8 mouse cellular contexts compared by ENCODE assay signal in genomic region chr17:42876001-42876903, GRCm38 (mm10). TPM values are rescaled to one million over a fixed set of nuclear protein-coding genes. Genes with fewer than 3 reads are reported as not detected.
DNase-seq lines count a peak whose midpoint lies in the region; ATAC-seq and TF ChIP-seq lines count a peak whose summit lies in the region.

Gene Cd2ap (minus strand): TSS chr17:42876665.

- peaks cover 6% of the 10 kb centered on the region for H3K4me1 ChIP-seq in G1E (ENCODE audit: insufficient read depth, low read depth, low read length)
- H3K4me1 ChIP-seq in forebrain, postnatal 0 days (ENCODE audit: insufficient read depth): peaks cover 10% of the 10 kb centered on the region
- peaks cover 10% of the 10 kb centered on the region for H3K4me1 ChIP-seq in lung, embryonic 16.5 days (replicated peaks; ENCODE audit: control insufficient read depth, insufficient read depth, low read length)

- peak within 1 kb of the TSS; percentile 90 for H3K27ac ChIP-seq in forebrain, postnatal 0 days (ENCODE audit: low read depth, low read length)
- H3K27ac ChIP-seq in lung, embryonic 16.5 days (ENCODE audit: low read length): peak within 1 kb of the TSS; percentile 94

- 3% methylated on average over 88 of the region's 94 CpGs for WGBS in forebrain, postnatal 0 days
- 0% methylated on average over 68 of the region's 94 CpGs for WGBS in lung, embryonic 16.5 days

- DNase-seq in G1E (ENCODE audit: low spot score): peak; percentile 85
- DNase-seq in cerebellum, adult 18-20 months: peak; percentile 89 to 98
- DNase-seq in forebrain, postnatal 0 days: peak; percentile 96
- DNase-seq in heart, postnatal 4 days: peak; percentile 99
- DNase-seq in layer of hippocampus, adult 9-10 months (ENCODE audit: low spot score): peak; percentile 86
- peak; percentile 97 for DNase-seq in ovary, postnatal 10 days (ENCODE audit: low spot score)
- DNase-seq in thymus, postnatal 10 days (ENCODE audit: low spot score in 2 of 2): peak; percentile 99 to 100

- peak; percentile 55 for ATAC-seq in G1E (ENCODE audit: extremely low read depth, insufficient number of reproducible peaks, low FRiP score, poor library complexity, severe bottlenecking)
- ATAC-seq in forebrain, postnatal 0 days: peak; percentile 97
- ATAC-seq in lung, embryonic 16.5 days (ENCODE audit: low read depth): peak; percentile 95

- H3K9ac ChIP-seq in forebrain, postnatal 0 days: peak within 1 kb of the TSS; percentile 97
- H3K9ac ChIP-seq in lung, embryonic 16.5 days (ENCODE audit: low read length): peak within 1 kb of the TSS; percentile 98

- H3K9me3 ChIP-seq in G1E (replicated peaks): no peaks in the 10 kb centered on the region
- no peaks in the 10 kb centered on the region for H3K9me3 ChIP-seq in forebrain, postnatal 0 days (ENCODE audit: low read length)
- H3K9me3 ChIP-seq in lung, embryonic 16.5 days (ENCODE audit: control insufficient read depth, low read length): no peaks in the 10 kb centered on the region

- H3K4me3 ChIP-seq in G1E (ENCODE audit: low read depth, low read length): peak within 1 kb of the TSS; percentile 87
- peak within 1 kb of the TSS; percentile 79 for H3K4me3 ChIP-seq in forebrain, postnatal 0 days (ENCODE audit: low read depth, low read length)
- H3K4me3 ChIP-seq in lung, embryonic 16.5 days (ENCODE audit: low read length): peak within 1 kb of the TSS; percentile 97

- H3K27me3 ChIP-seq in G1E (ENCODE audit: insufficient read depth, low read length): no peaks in the 10 kb centered on the region
- H3K27me3 ChIP-seq in forebrain, postnatal 0 days (ENCODE audit: insufficient read depth, low read length): no peaks in the 10 kb centered on the region
- H3K27me3 ChIP-seq in lung, embryonic 16.5 days (ENCODE audit: control insufficient read depth, insufficient read depth, low read depth, low read length): no peaks in the 10 kb centered on the region

- TF ChIP-seq CTCF in G1E (IDR thresholded peaks at IDR 0.05; ENCODE audit: low read depth, low read length): no peak
- no peak for TF ChIP-seq CTCF in forebrain, postnatal 0 days (IDR thresholded peaks at IDR 0.05; ENCODE audit: low read depth)

- peak within 1 kb of the TSS; percentile 63 for H3K4me2 ChIP-seq in forebrain, postnatal 0 days (ENCODE audit: low read depth)
- H3K4me2 ChIP-seq in lung, embryonic 16.5 days (ENCODE audit: low read depth, low read length): peak within 1 kb of the TSS; percentile 89

- H3K36me3 ChIP-seq in G1E (replicated peaks): no peaks in the 10 kb centered on the region
- no peaks in the 10 kb centered on the region for H3K36me3 ChIP-seq in forebrain, postnatal 0 days (ENCODE audit: insufficient read depth)
- no peaks in the 10 kb centered on the region for H3K36me3 ChIP-seq in lung, embryonic 16.5 days (ENCODE audit: control insufficient read depth, insufficient read depth, low read length)

RNA-seq across cellular contexts. Expression of gene Cd2ap, which starts in this region (rescaled TPM):
- total RNA-seq in G1E (2014; fragmentation: Nextera tagmentation) (35.9 and 41.0 TPM in 2 replicates), G1E (2017) (19.6 and 24.2 TPM in 2 replicates)
- polyA plus RNA-seq in G1E (2012): 8.1 and 10.0 TPM in 2 replicates
- total RNA-seq in forebrain, postnatal 0 days (2014; rRNA removed): 16.3 and 21.7 TPM in 2 replicates
- 2.7 and 5.3 TPM in 2 replicates for polyA plus RNA-seq in forebrain, postnatal 0 days (2015; fragmentation: Nextera tagmentation; extraction: Ambion mirVana)
- 10 to 100 TPM; 36.3 to 39.1 TPM for total RNA-seq in heart, postnatal 4 days (2021)
- 24.2 TPM in 2 replicates for polyA plus RNA-seq in lung, embryonic 16.5 days (2015; fragmentation: Nextera tagmentation; extraction: Ambion mirVana)

Comparison
In these comparisons a context has a peak if more than half of its experiments do, and no peak if none do; other contexts are left out.
1. Peak in every context shown above with its lines: DNase-seq, ATAC-seq, H3K4me3 ChIP-seq and H3K27ac ChIP-seq.